Mouse (Mus musculus) frontal cortex, postnatal 14 days (tissue): ENCODE results near the gene Mslnl.

Experiments
- DNase-seq, 2 experiments: peaks; one replicate each; pipeline ENCODE4 v3.0.0; 2022; ENCODE audit warnings: low spot score in 2 of 2

Gene Mslnl

DNA sequence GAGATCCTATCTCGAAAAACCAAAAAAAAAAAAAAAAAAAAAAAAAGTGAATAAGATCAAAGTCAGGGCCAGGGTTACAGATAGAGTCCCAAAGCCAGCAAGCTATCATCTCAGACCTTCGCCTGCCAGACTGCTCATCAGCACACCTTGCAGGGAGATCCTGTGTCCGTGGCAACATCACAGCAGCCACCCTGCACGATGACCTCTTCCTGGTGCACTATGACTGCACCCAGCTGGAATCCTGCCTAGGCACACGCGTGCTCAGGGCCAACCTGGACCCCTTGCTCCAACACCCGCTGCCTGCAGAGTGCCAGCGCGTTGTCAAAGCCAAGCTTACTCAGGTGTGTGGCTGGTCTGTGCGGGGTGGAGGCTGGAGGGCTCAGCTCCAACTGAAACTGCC is 8.5 kb downstream of the Mslnl start:
- no peak for DNase-seq

DNA sequence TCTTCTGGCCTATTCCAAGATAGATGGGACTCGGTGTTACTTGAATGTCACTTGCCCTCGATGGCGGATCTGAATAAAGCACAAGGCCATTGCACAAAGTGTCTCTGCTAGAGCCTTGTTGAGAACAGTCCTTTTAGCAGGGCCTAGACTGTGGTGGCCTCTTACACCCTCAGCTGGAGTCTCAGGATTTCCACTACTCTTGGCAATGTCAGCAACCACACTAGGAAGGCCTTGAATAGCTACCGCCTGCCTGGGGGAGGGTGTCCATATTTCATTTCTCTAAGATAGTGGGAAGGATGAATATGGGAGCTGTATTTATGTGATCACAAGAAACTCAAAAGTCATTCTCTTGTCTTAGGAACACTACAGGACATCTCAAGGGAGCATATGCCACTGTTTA is 12.4 kb downstream of the Mslnl start:
- DNase-seq: no peak

DNA sequence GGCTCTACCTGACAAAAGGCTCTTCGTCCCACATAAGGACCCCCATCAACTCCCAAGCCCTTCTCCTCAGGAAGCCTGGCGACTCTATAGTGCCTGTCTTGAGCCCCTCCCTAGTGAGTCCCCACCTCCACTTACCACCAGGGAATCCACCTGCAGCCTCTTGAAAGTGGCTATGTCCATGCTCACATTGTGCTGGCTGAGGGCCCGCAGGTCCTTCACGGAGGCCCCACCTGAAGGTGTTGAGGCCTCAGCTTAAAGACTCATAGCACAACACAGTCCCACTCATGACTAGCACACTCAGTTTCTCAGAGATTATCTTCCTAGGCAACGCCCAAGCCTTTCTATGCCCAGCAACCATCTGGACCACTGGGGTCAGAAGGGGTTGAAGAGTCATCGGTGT is 13.5 kb downstream of the Mslnl start:
- no peak for DNase-seq

DNA sequence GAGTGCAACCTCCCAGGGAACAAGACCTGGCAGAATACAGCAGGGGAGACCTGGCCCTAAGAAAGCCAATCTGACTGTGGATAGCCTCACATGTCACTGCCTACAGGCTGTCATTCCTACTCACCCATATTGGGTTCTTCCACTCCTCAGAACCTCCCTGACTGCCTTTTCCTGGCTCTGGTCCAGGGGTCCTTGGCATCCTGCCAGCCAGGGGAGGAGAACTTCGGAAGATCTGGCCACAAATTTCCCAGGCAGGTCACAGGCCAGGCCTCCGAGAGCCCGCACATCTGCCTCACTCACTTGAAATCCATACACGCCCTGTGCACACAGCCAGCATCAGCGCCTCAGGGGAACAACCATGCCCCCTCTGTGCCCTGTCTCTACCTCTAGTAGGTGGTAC is 15.6 kb downstream of the Mslnl start:
- peak in 1 of 2 experiments; percentile 34 for DNase-seq

DNA sequence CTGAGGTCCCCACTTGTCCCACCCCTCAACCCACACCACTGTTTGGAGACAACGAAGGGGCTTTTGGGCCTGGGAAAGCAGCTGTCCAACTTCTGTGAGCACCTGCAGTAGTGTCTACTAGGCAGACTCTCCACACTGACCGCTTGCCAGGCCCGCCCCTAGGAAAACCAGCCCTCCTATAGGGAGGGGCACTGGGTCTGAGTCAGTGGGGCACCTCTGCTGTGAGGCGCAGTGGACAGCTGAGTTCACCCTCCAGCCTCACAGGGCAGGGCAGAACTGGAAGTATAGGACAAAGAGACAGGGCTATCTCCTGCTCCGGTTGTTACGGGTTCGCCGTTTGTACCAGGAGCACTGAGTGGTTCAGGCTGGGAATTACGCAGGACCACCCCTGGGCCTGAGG is 18.4 kb downstream of the Mslnl start, which contains the start of gene Msln:
Msln (minus strand) TSS at position 138 of the 400 bp plus-strand sequence.
- no peak for DNase-seq

DNA sequence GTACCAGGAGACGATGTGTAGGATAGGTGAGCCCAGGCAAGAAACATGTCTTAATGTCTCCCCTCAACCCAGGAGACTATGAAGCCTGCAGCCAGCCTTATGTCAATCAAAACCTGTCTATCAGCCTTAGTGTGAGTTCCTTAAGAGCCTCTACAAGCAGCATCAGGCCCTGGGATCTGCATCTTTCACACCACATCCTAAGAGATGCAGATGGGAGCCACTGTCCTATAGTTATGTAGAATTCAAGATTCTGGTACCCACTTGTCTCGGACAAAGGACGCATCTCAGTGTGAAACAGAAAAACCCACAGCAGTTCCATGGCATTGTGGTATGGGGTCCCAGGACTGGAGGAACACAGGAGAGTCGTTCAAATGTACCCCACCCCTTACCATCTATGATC is 19.2 kb downstream of the Mslnl start:
- no peak for DNase-seq

DNA sequence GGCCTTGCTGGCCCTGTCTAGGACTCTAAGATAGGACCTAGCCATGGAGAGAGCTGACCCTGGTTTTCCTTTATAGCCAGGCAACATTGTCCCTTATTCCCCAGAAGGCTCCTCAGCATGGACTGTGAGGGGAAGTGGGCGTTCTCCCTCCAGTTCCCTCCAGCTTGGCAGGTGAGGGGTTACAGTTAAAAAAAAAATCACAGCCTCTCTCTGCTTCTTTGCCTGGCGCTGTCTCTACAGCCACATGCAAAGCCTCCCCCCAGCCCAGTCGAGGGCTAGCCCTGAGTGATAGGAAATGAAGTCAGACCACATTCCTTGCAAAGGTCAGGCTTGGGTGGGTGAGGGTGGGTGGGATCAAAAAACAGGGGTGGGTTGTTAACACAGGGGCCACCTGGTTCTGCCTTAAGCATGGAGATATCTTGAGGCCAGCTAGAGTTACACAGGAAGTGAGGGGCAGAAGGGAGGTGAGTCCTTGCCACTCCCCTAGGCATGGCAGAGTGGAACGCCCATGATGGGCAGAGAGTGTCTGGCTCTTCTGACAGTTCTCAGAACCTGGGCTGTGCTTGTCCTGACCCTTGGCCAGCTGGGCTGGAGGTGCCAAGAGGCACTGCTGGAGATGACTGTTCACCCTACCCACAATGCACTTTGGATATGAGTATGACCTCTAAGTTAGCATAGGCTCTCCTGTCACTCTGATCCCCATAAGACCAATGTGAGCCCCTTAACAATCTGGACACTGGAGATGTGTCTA is 20.0 kb downstream of the Mslnl start:
- DNase-seq: no peak

DNA sequence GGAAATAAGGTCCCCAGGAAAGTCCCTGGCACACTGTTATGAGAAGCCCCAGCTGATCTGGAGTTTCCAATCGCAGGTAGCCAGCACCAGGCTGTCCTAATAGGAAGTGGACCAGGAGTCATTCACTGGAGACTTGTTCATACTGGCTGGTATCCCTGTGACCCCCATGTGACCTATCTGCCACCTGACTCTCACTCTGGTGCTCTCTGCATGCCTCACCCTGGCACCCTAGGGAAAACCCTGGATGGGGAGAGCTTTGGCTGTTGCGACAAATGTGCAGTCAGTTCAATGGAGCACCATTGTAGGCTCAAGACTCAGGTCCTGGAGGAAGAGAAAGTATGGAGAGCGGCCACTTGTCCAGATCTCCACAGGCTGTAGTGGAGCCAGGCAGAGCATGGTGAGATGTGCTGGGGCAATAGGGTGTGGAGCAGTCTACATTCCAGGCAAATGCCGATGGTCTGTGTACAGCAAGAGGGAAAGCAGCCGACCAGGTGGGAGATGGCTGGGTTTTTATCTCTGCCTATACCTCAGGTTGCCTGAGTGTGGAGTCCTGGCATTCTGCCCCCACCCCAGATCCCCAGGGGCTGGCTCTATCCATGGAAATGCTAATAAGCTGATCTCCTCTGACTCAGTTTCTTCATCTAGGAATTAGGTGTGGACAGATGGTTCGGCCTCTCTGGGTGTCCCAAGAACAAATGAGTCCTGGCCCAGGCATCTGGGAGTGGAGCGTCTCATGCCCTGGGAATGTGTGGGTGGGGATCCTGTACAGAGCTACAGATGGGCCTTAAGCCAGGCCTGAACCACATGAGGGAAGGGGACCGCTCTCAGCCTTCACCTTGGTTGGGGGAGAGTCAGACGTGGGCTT is 20.8 kb downstream of the Mslnl start:
- no peak for DNase-seq

DNA sequence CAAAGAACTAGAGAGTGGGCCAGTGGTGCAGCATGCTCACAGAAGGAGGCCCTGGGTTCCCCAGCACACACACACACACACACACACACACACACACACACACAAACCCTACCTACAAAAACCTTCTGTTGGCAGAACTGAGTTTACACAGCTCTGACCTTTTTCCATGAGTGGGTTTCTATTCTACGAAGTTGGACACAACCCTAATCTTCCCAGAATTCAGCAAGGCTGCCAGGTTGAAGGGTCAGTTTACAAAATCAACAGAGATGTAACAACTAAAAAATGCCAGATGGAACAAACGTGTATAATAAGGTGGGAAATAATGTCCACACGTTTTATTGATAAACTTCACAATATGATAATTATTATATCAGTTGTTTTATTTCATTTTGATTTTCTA is 21.8 kb downstream of the Mslnl start:
- no peak for DNase-seq

DNA sequence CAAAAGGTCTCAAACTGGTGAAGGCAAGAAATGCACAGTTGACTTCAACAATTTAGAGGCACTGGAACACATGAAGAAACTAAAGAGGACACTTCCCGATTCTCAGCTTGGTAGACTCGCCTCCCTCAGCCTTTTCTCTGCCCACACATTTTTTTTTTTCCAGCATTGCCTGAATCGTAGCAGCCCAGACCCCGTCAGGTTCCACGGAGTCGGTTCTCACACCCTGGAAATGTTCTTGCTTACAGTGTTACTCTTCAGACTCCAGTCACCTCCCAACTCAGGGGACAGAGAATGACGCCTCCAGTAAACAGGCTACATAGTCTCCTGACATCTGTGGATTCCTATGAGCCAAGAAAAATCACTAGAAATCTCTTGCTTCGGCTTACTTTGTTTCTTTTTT is 24.3 kb downstream of the Mslnl start:
- DNase-seq: no peak

DNA sequence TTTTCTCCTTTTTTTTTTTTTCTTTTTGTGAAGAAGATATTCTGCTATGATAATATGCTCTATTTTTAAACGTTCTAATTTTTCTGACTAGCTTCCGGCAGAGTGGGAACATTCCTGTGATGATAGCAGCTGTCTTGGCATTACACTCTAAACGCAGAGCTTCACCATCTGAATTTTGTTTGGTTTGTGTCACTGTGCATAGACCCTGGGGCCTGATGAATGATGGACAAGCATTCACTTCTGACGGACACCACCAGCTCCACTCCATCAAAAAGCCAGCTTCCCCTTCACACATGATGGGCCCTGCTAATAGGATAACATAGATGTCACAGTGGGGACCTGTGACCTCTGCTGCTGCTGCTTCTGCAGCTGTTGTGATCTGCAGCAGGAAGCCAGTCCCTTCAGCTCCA is 25.7 kb downstream of the Mslnl start:
- no peak for DNase-seq

DNA sequence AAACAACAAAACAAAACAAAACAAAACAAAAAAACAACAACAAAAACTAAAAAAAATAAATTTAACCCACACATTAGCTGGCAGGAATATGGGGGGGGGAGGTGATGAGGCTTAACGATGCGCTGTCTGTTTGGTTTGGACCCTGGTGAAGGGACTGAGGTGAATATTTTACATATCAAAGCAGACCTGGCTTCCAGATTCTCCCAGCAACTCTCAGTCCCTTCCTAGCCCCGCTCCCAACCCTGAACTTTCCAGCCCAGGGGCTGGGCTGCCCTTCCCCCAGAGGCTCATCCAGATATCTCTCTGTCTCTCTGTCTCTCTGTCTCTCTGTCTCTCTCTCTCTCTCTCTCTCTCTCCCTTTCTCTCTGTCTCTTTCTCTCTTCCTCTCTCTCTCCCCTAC is 26.7 kb downstream of the Mslnl start:
- no peak for DNase-seq

DNA sequence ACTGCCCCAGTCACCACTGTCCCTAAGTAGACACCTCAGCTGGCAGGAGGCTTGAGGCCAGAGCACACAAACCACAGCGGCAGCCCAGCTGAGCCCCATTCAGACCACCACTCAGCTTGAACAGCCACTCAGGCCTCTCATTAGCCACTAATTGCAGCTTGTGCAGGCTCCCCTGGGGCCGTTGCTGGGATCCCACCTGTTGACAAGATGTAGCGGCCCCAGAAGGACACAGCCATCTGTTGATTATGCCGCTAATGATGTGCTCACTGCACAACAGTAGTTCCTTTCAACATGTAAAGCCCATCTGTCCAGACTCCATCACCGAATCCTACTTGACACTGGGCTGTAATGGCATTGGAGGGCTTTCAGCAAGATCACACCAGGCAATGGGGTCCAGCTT is 30.0 kb downstream of the Mslnl start:
- no peak for DNase-seq

DNA sequence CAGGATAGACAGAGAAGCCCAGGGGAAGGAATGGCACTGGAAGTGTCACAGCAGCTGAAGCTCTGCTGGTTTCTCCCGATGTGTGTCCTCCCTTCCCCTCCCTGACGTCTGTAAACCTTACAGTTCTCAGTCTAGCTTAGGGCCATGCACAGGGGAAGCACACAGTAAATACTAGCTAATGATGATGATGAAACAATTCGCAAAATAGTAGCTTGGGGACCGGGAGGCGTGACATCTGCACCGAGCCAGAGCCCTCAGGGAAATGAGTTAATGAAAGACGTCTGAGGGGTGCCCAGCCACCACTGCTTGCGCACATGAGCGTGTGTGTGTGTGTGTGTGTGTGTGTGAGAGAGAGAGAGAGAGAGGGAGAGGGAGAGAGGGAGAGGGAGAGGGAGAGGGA is 33.5 kb downstream of the Mslnl start:
- no peak for DNase-seq

DNA sequence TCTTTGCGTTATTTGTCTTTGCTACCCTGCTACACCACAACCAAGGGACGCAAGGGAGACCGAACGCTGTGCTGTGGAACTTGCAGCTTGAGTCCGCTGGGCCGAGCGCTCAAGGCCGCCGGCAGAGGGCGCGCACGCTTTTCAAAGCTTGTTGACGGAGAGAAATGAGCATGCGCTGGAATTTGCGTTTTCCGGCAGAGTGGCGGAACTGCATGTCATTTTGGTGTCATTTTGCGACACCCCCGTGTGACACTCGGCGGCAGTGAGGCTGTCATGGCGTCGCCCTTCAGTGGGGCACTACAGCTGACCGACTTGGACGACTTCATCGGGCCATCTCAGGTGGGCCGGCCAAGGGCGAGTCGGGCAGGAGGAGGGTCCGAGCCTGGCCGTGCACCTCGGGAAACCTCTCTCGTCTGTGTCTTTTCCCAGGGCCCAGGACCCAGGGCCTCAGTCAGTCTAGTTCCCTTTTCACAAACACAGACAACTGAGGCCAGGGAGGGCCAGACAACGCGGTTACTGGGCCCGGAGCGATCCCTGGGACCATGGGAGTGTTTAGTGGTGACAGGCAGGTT is 37.8 kb downstream of the Mslnl start, which contains the start of gene Narfl:
Narfl (plus strand) TSS at position 228 of the 572 bp plus-strand sequence.
- DNase-seq: peak; percentile 95 to 98

DNA sequence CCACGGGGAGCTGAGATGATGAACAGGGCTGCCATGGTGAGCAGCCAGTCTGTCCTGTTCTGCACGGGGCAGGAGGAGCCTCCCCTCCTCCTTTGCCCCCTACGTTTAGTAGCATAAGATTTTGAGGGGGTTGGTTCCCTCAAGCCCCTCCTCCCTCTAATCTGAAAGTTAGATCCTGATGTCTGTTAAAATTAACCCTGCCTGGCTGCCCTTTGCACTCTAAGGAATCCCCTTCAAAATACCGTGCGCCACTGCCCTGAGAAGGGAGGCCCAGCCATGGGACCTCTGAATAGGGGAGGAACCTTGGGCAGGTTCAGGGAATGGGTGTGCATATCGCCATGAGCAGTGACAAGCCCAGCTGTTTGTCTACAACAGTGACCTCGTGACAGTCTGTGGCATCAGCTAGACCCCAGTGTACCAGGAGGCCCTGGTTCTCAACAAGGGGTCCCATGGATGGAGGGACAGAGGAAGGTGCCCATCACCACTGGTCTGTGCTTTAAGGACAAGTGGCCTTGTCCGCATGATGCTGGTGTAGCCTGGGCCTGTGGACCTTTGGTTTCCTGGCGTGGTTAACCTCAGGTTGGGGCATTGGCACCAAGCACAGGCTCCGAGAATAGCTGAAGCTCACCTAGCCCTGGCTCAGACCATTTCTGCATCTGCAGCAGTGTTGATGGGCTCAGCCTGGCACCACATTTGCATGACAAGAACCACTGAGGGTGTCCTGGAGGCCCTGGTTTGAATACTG is 39.6 kb downstream of the Mslnl start:
- no peak for DNase-seq

DNA sequence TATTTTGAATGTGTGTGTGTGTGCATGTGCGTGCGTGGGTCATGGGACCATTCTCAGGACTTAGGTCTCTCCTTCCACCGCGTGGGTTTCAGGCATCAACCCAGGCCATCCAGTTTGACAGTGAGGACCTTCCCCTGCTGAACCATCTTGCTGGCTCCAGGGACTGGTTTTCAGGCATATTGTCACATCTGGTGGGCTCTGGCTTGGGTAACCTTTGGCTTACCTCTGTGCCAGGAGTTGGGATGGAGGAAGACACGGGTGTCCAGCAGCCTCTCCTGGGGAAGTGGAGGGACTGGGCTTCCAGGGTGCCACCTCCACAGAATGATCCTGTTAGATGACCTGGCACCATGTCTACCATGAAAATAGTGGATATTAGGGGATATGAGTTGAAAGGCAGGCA is 42.1 kb downstream of the Mslnl start:
- DNase-seq: no peak

DNA sequence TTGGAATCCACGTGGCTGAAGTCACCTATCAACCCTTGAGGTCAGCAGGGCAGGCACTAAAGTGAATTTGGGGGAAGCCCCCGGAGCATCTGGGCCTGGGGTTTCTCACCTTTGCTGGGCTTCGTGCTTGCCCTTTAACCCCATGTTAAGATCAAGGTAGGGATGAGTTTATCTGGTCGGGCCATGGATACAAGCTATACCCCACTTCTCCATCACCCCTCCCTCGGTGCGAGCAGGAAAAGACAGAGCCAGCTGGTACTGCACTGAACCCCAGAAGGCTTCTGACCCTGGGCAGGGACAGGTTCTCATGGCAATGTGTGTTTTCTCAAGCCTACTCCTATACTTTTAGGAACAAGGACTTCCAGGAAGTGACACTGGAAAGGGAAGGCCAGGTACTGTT is 45.5 kb downstream of the Mslnl start:
- DNase-seq: no peak

DNA sequence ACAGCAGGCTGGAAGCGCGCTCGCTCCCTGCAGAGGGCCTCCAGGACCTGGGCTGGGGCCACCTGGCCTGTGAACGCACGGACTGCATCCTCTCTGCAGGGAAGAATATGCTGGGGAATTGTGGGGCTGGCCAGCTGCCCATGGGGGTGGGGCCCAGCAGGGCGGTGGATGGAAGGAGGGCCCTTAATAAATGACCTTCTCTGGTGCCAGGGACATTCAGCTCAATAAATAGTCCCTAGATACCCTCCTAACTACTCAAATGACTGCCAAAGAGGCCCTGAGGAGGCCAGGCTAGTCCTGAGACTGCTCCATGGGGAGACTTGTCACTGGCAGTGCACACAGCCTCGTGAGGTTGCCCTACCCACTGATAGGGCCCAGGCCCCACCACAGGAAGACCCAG is 47.2 kb downstream of the Mslnl start:
- DNase-seq: no peak

DNA sequence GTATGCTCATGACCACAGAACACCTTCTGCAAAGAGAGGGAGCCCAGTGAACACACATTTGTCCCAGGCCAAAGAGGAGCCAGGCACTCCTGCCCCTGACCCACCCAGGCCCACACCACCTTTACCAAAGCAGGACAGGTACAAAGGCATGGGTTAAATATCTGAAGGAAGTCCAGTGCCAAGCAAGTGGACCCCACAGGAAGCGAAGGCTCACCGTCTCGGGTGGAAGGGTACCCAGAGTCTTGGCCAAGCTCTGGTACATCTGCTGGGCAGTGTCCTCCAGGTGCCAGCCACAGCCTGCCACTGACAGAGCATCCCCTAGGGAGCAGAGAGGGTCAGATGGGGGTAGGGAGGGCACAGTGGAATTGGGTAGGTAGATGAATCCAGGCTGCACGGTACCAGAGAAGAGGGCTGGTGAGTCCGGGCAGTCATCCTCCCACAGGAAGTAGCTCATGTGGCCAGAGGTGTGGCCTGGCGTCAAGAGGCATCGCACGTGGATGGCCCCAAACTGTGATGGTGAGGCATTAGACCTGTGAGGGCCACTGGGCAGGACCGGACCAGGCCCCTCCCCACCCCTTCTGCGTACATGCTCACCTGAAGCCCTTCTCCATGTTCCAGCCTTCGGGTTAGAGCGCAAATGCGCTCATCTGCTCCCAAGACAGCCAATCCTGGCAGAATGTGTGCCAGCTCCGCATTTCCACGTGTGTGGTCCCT is 48.2 kb downstream of the Mslnl start:
- no peak for DNase-seq

DNA sequence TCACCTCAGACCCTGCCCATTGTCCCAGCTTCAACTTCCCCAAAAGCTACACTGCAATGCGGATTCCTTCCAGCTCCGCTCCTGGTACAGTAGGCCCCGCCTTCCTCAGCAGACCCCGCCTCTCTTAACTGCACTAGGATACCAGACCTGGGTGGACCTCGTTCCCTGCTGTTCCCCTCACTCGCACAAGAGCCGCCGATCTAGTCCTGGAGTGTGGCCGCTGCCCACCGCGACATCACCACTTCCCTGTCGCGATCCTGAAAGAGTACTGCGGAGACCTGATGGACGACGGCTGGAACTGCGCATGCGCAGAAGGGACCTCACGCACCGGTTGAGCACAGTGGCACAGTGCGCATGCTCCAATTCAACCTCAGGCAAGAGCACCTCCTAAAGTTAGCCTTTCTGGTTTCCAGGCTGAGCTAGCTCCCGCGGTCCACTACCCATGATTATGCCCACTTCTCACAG is 49.5 kb downstream of the Mslnl start, which contains the start of gene Haghl:
Haghl (minus strand) TSS at position 393 of the 465 bp plus-strand sequence.
- DNase-seq: peak; percentile 93 to 96
